Mouse (Mus musculus) neural tube, embryonic 10.5 days (tissue): ENCODE results near the gene Sgo2b.
"Not testable (repeated sequence)": the region's sequence is repeated elsewhere in the genome, so short reads cannot be mapped to it uniquely, and the experiment has no call there.

Experiments
- DNase-seq: peaks from one replicate; pipeline ENCODE4 v3.0.0-alpha.2; 2017; ENCODE audit warnings: low spot score; ENCODE audit errors: extremely low spot score

Sgo2b gene

GRCm38 (mm10) chr8:63951626-63952377 lies at the start of gene Sgo2b:
Gene Sgo2b (minus strand): TSS chr8:63952248.
- peak; percentile 52 for DNase-seq

- DNase-seq = peak; percentile 36
These were observed 18.8 kb upstream of the Sgo2b start for GRCm38 (mm10) chr8:63970612-63971391.

- no peak for DNase-seq
These were observed 9.2 kb upstream of the Sgo2b start for GRCm38 (mm10) chr8:63961032-63961785.

GRCm38 (mm10) chr8:63953802-63954201 lies 1.8 kb upstream of the Sgo2b start:
- DNase-seq = not testable (repeated sequence)

- no peak for DNase-seq
These were observed 18.9 kb downstream of the Sgo2b start for GRCm38 (mm10) chr8:63933171-63933570.

- DNase-seq = no peak
These were observed 22.5 kb downstream of the Sgo2b start for GRCm38 (mm10) chr8:63929301-63930097.

GRCm38 (mm10) chr8:63921257-63921960 lies 30.6 kb downstream of the Sgo2b start:
- no peak for DNase-seq

- DNase-seq = no peak
These were observed 57.0 kb downstream of the Sgo2b start for GRCm38 (mm10) chr8:63895096-63895495.

GRCm38 (mm10) chr8:63878353-63878752 lies 73.7 kb downstream of the Sgo2b start:
- DNase-seq = no peak

GRCm38 (mm10) chr8:63877393-63877792 lies 74.7 kb downstream of the Sgo2b start:
- peak; percentile 61 for DNase-seq

- no peak for DNase-seq
These were observed 75.1 kb downstream of the Sgo2b start for GRCm38 (mm10) chr8:63876949-63877348.
